In genomic region chrX:73998911-73999869, GRCm38 (mm10) we compare ENCODE assay signal across 8 mouse cellular contexts. TPM values are rescaled to one million over a fixed set of nuclear protein-coding genes. Genes with fewer than 3 reads are reported as not detected.
DNase-seq lines count a peak whose midpoint lies in the region; ATAC-seq and TF ChIP-seq lines count a peak whose summit lies in the region.

No protein-coding gene starts in this region.

- no peaks in the 10 kb centered on the region for H3K27me3 ChIP-seq in C2C12 (ENCODE audit: control insufficient read depth, insufficient read depth, insufficient read length)

- TF ChIP-seq CTCF in C2C12 (IDR thresholded peaks at IDR 0.05; ENCODE audit: control insufficient read depth, insufficient read depth, insufficient read length): no peak

- H3K79me2 ChIP-seq in C2C12 (ENCODE audit: control insufficient read depth, insufficient read depth): no peaks in the 10 kb centered on the region

- intact Hi-C loops in heart, postnatal 10 days (cut with DNase I): no loop called here

- H3K4me3 ChIP-seq in C2C12 (ENCODE audit: insufficient read depth, poor library complexity, severe bottlenecking): no peak overlapping the region

- peak; percentile 86 for DNase-seq in NIH3T3 (ENCODE audit: low read depth)
- DNase-seq in heart, postnatal 10 days: peak; percentile 46 to 51
- peak; percentile 73 for DNase-seq in layer of hippocampus, adult 9-11 months
- peak; percentile 2 for DNase-seq in lung, postnatal 14 days
- peak; percentile 9 for DNase-seq in right cerebral cortex, postnatal 4 days
- DNase-seq in gastrocnemius, adult 8-10 months (ENCODE audit: low spot score in 2 of 2): no peak

- no peaks in the 10 kb centered on the region for H3K36me3 ChIP-seq in C2C12 (ENCODE audit: control insufficient read depth, insufficient read depth)

- no peak overlapping the region for H3ac ChIP-seq in C2C12 (ENCODE audit: control insufficient read depth, insufficient read length, low read depth)

- H3K79me3 ChIP-seq in C2C12 (ENCODE audit: low read depth): no peaks in the 10 kb centered on the region

- ATAC-seq in erythroblast, adult 5-6 weeks (replicated peaks; ENCODE audit: low FRiP score, poor library complexity, severe bottlenecking): peak; percentile 99

TF ChIP-seq in C2C12, 6 proteins besides CTCF, POLR2A, EP300 and RAD21:
- no peak for TF ChIP-seq FOSL1 (IDR thresholded peaks at IDR 0.05; ENCODE audit: insufficient read depth, low read length, poor library complexity, severe bottlenecking)
- TF ChIP-seq CEBPB (IDR thresholded peaks at IDR 0.05; ENCODE audit: low read depth): peak; percentile 55
- TF ChIP-seq MYOD1 (IDR thresholded peaks at IDR 0.05; ENCODE audit: control insufficient read depth, insufficient read length, low read depth): no peak

RNA-seq across cellular contexts. Expression of gene Irak1, which starts 24.5 kb away (rescaled TPM):
- 33.9 TPM for polyA plus RNA-seq in C2C12 (2012; fragmentation: generic; extraction: Trizol)
- 20.4 and 23.2 TPM in 2 replicates for total RNA-seq in erythroblast, adult 5-6 weeks (2015; ENCODE audit: low replicate concordance)
- total RNA-seq in erythroblast, adult 5-6 weeks (2017; ENCODE audit: low replicate concordance): 21.8 and 49.6 TPM in 2 replicates
- 10 to 100 TPM; 54.7 to 56.7 TPM for total RNA-seq in heart, postnatal 10 days (2021)
- total RNA-seq in gastrocnemius, adult 8-10 months (2022): 10 to 100 TPM; 34.9 to 39.0 (median 37.5) TPM

RNA-seq across cellular contexts. Expression of gene Hcfc1, which starts 33.0 kb away (rescaled TPM):
- polyA plus RNA-seq in C2C12 (2012; fragmentation: generic; extraction: Trizol): 58.7 TPM
- total RNA-seq in erythroblast, adult 5-6 weeks (2015; ENCODE audit: low replicate concordance): 67.9 and 78.2 TPM in 2 replicates
- total RNA-seq in erythroblast, adult 5-6 weeks (2017; ENCODE audit: low replicate concordance): 45.2 and 47.4 TPM in 2 replicates
- 10 to 100 TPM; 64.2 to 64.4 TPM for total RNA-seq in heart, postnatal 10 days (2021)
- total RNA-seq in gastrocnemius, adult 8-10 months (2022): 10 to 100 TPM; 29.8 to 34.0 (median 32.0) TPM

Comparison
In these comparisons a context has a peak if more than half of its experiments do, and no peak if none do; other contexts are left out.
1. DNase-seq: peak in NIH3T3 (single experiment), heart, postnatal 10 days (2 of 2), layer of hippocampus, adult 9-11 months (single experiment), lung, postnatal 14 days (single experiment) and right cerebral cortex, postnatal 4 days (single experiment); none in gastrocnemius, adult 8-10 months (0 of 2).